ENCODE assay signal across 19 mouse cellular contexts in genomic region chr13:113838601-113839576, GRCm38 (mm10).
"Had no signal": no experiment of that assay in that cellular context is flagged by ENCODE, and none has a peak within 500 bp of the region (broad histone marks: within the 10 kb centered on the region; RNA-seq: fewer than 3 reads in every experiment).

No protein-coding gene starts in this region.

- H3K4me3 ChIP-seq: layer of hippocampus, adult 2 months; liver, embryonic 15.5 days; midbrain, embryonic 10.5 days; neural tube, embryonic 12.5 days had no signal

- DNase-seq: kidney, adult 9 months; kidney, postnatal 4 days; left cerebral cortex, postnatal 4 days; lung, embryonic 14.5 days; lung, postnatal 10 days; lung, postnatal 4 days; midbrain, embryonic 14.5 days; retina, postnatal 1 day; right cerebral cortex, postnatal 4 days; spleen, adult 18-20 months; thymus, adult 18-20 months; thymus, postnatal 14 days had no signal

- ATAC-seq: inflammation-experienced regulatory T-cells, adult 6 months; intestine, postnatal 0 days had no signal

- H3K4me1 ChIP-seq: neural tube, embryonic 12.5 days had no signal

- H3K27ac ChIP-seq: layer of hippocampus, adult 2 months; liver, embryonic 15.5 days; midbrain, embryonic 10.5 days; neural tube, embryonic 12.5 days had no signal

- H3K36me3 ChIP-seq: liver, embryonic 15.5 days; neural tube, embryonic 12.5 days had no signal

- H3K9me3 ChIP-seq: liver, embryonic 15.5 days; midbrain, embryonic 10.5 days; neural tube, embryonic 12.5 days had no signal

- H3K27me3 ChIP-seq: liver, embryonic 15.5 days; neural tube, embryonic 12.5 days had no signal

- H3K9ac ChIP-seq: liver, embryonic 15.5 days; lung, embryonic 14.5 days; neural tube, embryonic 12.5 days had no signal

- H3K4me2 ChIP-seq: liver, embryonic 11.5 days; liver, embryonic 15.5 days; lung, embryonic 14.5 days; neural tube, embryonic 12.5 days had no signal
